Mouse (Mus musculus) brain, embryonic 14.5 days (tissue): ENCODE measurements around the gene Ak1. TPM values are rescaled to one million over a fixed set of nuclear protein-coding genes. Genes with fewer than 3 reads are reported as not detected.

Source experiments
- DNase-seq: peaks from one replicate; pipeline ENCODE4 v3.0.0-alpha.2; 2011; ENCODE audit warnings: low read depth
- CTCF ChIP-seq: fragments of 200-500 bp; IDR thresholded peaks from 2 replicates; pipeline ENCODE4 v1.5.1; 2012; ENCODE audit warnings: inconsistent platforms, mild to moderate bottlenecking, moderate library complexity, borderline replicate concordance; ENCODE audit not compliant: insufficient read depth, insufficient read length; ENCODE audit errors: extremely low read depth
- POLR2A ChIP-seq: fragments of 200-500 bp; IDR thresholded peaks from 2 replicates; pipeline ENCODE4 v1.6.1; 2012; ENCODE audit warnings: mild to moderate bottlenecking, inconsistent platforms, borderline replicate concordance; ENCODE audit not compliant: poor library complexity, insufficient read depth, insufficient read length, severe bottlenecking; ENCODE audit errors: extremely low read depth
- polyA plus RNA-seq: library from polyadenylated mRNA; depleted of rRNA; stranded (reverse); fragments of >200 nt; gene quantifications from 2 replicates; pipeline ENCODE4 v1.2.3, GENCODE M21; 2012

Gene Ak1
- polyA plus RNA-seq, 1 experiment: 41.5 TPM

GRCm38 (mm10) chr2:32654743-32655393 lies 33.3 kb downstream of the Ak1 start:
- DNase-seq: no peak
- TF ChIP-seq POLR2A (no peak), CTCF (no peak)

- TF ChIP-seq POLR2A: no peak
- TF ChIP-seq CTCF: no peak
- no peak for DNase-seq
Measured at GRCm38 (mm10) chr2:32655394-32655744, 33.8 kb downstream of the Ak1 start.

GRCm38 (mm10) chr2:32655826-32656225 lies 34.3 kb downstream of the Ak1 start:
- TF ChIP-seq POLR2A (no peak), CTCF (no peak)
- DNase-seq: peak; percentile 12

DNA sequence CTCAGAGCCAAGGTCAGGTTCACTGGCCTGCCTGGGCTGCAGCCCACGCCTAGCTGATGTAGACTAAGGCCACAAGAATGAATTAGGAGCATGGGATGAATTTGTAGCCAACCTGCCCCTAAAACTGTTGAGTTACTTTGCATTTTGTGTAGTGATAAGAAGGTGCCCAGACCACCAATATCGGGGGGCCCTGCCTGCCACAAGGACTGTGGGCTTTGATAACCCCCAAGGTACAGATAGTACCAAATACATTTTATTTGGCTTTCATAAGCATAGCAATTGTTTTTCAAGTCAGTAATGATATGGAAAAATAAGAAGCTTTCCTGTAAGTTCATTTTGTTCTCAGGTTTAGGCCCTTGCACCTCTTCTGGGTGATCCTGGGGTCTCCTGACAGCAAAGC lies 37.3 kb downstream of the Ak1 start:
- DNase-seq: no peak
- TF ChIP-seq POLR2A (no peak), CTCF (no peak)

- TF ChIP-seq POLR2A (no peak), CTCF (no peak)
- peak; percentile 6 for DNase-seq
Measured at GRCm38 (mm10) chr2:32661509-32662107, 40.0 kb downstream of the Ak1 start.

GRCm38 (mm10) chr2:32662291-32662690 lies 40.7 kb downstream of the Ak1 start:
- no peak for DNase-seq
- no peak for TF ChIP-seq POLR2A
- no peak for TF ChIP-seq CTCF

DNA sequence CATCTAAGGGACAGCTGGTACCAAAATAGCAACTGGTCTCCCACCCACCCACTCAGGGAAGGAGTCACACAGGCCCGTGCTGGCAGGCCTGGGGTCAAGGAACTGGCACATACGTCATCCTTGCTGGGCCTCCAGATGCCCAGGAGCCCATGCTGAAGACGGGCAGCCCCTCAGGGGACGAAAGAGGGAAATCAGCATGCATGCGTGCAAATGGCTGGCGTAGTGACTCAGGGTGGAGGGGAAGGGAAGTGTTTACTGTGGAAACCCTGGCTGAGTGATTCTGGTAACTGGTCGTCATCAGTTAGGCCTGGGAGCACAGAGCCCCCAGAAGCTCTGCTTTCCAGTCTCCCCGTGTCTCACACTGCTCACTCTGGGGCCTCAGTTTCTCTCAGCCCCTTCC lies 43.8 kb downstream of the Ak1 start:
- no peak for DNase-seq
- TF ChIP-seq CTCF (no peak), POLR2A (no peak)

DNA sequence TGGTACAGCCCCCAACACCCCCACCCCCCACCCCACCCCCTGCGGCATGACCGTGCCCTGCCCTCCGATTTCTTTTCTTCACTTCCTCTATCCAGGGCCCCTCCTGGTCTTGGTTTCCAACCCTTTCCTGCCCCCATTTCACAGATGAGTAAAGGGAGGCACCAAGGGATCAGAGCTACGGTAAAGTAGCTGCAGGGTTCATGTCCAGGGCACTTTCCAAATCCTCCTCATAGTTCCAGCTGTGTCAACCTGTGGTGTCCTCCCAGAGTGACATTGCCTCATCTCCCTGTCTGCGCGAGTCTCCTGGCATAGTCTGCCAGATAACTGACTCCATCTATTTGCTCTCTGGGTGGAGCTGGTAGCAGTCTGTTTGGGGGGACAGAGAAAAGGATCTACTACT lies 44.3 kb downstream of the Ak1 start:
- TF ChIP-seq CTCF: no peak
- TF ChIP-seq POLR2A: no peak

DNA sequence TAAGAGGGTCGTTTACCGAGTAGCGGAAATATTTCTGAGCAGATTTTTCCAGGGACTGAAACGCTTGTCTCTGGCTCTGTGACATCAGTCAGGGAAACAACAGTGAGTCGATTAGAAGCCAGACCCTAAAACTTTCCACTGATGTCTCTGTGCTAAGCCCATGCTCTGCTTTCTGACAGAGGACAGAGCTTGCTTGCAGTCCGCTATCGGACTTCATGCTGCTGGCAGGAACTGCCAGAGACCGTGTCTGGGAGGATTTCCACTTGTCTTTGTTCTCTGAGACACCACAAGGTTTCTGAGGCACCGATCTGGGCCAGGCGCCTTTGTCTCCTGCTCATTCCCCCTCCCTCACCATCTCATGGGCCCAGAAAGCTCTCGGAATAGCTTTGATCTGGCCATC lies 46.2 kb downstream of the Ak1 start:
- peak; percentile 61 for DNase-seq
- no peak for TF ChIP-seq CTCF
- no peak for TF ChIP-seq POLR2A

More for the DNA sequence above, 44.3 kb downstream of the Ak1 start:
- DNase-seq: no peak

DNA sequence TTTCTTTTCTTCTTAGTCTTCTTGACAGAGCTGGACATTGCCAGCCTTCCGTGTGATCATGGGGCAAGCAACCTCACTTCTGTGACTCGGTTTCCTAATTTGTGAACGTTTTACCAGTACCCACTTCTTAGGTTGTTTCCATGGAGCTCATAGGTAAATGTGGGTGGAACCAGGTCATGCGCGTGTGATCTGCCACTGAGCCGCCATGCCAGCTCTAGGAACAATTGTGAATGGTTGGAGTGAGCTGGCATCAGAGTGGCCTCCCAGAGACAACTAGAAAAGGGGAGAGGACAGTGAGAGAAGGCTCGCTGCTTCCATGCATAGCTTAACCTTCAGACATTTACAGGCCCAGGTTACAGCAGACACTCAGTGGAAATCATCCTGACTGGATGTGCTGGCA lies 46.6 kb downstream of the Ak1 start:
- no peak for DNase-seq
- no peak for TF ChIP-seq CTCF
- TF ChIP-seq POLR2A: no peak

GRCm38 (mm10) chr2:32669876-32670275 lies 48.3 kb downstream of the Ak1 start:
- no peak for TF ChIP-seq POLR2A
- no peak for TF ChIP-seq CTCF
- no peak for DNase-seq

DNA sequence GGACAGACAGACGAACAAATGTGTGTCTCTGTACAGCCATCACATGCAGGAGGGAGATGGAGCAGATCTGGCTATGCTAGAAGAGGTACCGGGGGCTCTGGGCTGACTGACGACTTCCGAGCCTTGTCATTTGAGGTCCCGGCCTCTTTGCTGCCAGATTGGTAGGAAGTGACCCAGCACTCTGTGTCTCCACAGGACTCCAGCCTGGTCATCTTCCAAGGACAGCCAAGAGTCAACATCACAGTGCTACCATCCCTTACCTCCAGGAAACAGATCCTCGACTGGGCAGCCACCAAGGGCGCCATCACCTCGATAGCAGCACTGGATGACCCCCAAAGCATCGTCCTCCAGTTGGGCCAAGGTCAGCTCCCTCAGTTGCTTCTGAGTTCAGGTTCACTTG lies 49.6 kb downstream of the Ak1 start:
- TF ChIP-seq CTCF (no peak), POLR2A (no peak)
- no peak for DNase-seq

GRCm38 (mm10) chr2:32671907-32672595 lies 50.5 kb downstream of the Ak1 start:
- TF ChIP-seq POLR2A (no peak), CTCF (no peak)
- DNase-seq: no peak
